Mouse (Mus musculus) v-Abl transformed pro-B cells (cell line): ENCODE measurements at regions not wholly inside any gene's neighbourhood (a gene's known extent, or its start where the extent isn't known, plus 50 kb on each side); places are given as distances from the start of the nearest gene placed in this dataset.

Experiments
- in situ Hi-C, 2 experiments: fragments of 400-800 bp; cut with MboI; formaldehyde crosslinking; loops; one replicate each; pipeline ENCODE4 v1.15.1; 2025; ENCODE audit not compliant: unreplicated experiment in 2 of 2

DNA sequence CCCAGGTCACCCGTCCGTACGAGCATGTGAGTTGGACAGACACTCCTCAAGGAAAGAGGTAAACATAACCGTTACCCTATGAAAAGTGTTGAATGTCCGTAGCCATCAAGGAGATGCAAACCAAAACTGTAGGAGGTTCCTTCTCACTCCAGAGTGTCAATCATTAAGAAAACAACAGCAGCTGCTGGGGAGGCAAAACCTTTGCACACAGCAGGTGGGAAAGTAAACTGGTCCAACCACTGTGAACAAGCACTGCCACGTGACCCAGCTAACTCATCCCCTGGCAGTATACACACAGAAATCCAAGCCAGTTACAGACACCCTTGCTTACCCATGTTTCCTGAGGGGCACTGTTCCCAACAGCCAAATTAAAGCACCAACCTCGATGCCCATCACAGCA, 54.7 kb upstream of the Irx5 start:
- in situ Hi-C loops, result no loop called here

DNA sequence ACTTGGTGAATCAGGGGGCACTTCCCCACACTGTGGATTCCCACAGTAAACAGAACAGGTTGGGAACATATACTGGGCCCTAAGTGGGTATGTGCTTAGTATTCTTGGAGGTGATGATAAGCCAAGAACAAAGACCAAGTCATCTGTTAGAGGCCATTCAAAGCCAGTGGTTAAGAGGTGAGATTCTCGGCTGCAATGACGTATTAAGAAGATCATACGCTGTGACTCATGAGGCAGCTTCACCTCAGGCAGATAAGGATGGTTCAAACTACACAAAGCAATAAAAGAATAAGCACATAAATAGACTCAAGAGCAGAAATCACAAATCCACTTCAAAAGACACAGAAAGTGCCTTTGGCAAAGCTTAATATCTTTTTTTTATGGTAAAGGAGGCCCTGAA, 56.4 kb upstream of the Irx5 start:
- in situ Hi-C loops, result no loop called here

DNA sequence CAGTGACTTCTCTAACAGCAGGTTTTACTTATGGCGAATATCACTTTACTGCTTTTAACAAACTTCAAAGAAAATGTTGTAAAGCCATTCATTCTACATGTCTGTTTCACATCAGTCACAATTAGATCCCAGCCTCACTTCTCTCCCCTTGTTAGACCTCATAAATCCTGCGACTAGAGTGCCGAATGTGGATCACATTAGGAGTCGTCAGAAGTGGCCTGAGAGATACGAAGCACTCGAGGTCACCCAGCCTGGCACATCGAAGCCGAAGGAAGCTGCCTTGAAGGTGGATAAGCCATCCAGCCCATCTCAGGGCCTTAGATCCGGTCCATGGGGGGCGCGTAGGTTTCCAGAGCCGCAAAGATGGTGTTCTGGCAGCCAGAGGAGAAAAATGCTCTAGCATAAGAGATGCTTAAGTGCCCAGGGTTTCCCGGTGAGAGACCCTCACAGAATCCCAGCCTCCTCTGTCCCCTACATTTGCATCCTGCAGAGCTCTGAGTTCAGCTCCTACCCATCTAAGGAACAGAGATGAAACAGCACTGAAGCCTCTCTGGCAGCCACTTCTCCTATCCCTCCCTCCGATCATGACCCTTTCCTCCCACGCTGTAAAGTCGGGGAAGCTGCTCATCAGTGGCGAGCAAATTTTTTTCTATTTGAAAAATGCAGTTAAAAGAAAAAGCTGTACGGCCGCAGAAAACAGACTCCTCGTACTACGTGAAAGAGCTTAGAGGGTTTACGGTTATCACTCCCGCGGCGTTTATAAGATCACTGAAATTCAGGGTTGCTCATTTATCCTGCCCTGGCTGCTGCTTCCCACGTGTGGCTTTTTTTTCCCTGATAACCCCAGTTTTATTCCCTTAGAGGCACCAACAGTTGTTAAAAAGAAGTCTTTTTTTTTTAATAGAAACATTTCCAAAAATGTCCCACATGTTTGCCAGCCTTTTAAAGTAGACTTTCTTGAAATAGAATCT, 70.3 kb upstream of the Irx5 start:
- in situ Hi-C loops, result no loop called here

DNA sequence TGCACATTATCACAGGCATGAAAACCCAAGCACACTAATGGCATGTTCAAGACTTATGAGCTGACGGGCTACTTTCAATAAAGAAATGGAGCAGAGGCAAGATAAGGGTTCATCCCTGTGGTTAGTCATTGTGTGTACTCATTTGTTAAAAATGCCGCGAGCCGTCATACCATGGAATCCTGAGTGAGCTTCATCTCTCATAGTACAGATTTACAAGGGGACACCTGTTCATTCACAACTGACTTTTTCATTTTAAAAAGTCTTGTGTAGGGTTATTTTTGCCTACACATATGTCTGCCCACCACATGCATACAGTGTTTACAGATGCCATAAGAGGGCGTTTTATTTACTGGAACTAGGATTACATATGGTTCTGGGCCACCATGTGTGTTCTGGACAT, 81.7 kb upstream of the Irx5 start:
- in situ Hi-C loops, result no loop called here

DNA sequence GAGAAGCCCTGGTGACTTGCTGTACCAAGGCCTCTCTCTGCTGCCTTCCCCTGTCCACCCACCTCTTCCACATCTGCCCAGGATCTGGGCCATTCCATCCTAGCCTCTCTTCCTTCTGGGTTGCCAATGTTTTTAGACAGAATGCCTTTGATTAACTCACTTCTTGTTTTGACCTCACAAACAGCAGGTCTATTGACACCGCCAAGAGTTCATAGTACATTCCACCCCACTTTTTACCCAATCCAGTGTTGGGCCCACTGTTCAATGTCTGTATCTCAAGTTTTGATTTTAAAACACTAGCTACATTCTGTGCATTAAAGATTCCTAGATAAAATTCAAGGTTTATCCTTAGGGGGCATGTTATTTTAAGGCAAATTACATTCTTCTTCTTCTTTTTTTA, 84.7 kb upstream of the Irx5 start:
- in situ Hi-C loops, result no loop called here

DNA sequence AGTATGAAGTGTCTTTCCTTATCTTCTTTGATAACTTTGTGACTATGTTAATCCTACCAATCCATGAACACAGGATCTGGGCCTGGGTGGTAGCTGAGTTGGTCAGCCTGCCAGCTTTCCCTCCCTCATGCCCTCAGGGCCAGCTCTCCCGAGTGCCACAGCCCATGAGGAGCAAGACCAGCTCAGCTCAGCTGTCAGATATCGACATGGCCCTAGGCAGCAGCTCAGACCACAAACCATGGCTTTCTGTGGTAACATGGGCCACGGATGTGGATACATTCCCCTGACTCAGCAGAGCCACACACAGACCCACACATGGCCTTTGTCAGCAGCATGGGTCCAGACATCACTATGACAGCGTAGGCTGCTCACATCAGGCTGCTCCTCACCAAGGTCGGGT, 85.4 kb upstream of the Irx5 start:
- in situ Hi-C loops, result no loop called here

DNA sequence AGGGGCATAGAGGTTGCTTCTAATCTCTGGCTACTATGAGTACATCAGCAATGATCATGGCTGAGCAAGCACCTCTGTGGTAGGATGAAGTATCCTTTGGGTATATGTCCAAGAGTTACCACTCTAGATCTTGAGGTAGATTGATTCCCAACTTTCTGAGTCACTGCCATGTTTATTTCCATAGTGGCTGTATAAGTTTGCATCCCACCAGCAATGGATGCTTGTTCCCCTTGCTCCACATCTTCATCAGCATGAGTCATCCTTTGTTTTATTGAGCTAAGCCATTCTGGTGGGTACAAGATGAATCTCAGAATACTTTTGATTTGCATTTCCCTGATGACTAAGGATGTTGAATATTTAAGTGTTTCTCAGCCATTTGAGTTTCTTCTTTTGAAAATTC, 86.8 kb upstream of the Irx5 start:
- in situ Hi-C loops, result no loop called here

DNA sequence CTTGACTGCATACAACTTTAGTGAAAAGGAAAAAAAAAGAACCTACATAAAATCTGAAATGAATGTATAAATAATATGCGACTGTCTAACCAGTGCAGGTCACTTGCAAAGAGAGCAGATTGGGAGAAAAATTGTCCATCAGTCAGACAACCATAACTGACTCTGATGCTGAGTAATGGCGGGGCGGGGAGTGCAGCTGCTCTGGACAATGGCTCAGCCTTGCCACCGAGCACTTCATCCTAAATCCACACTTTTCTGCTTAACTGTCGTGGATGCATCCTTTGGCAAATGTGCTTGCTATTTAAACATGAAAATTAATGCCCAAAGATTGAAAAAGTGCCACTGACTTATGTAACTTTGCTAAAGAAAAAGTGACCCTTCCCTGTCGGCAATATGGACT, 90.0 kb upstream of the Irx5 start:
- in situ Hi-C loops, result no loop called here

DNA sequence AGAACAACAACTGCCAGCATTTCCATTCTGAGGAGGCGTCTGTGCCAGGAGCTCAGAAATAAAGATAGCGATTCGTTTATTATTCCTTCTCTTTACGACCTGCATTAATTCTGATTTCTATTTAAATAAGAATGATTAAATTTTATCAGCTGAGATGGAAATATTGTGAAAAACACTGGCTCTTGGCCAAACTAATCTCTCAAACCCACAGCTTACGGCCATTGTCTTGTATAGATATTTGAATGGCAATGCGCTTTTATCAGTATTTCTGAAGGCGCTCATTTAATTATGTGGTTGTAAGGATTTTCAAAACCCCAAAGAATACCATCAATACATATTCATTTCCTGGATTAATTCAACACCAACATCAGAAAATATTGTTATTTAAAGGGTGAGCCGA, 97.4 kb upstream of the Irx5 start:
- in situ Hi-C loops, result no loop called here

DNA sequence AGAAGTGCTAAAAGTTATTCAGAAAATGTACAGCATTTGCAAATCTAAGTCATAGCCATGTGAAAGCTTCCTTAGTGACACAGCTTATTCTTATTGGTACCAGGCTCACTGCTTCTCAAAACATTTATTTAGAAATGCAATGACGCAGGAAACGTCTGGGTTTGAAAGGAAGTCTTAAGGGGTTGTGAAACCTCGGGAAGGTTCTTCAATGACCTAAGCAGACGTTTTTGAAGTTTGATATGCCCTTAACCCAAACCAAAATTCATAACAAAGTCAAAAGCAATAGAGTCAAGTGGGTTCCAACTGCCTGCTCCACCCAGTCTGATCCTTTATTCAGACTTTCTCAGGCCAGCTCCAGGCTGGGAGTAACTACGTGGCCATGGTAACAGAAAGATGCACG, 99.2 kb upstream of the Irx5 start:
- in situ Hi-C loops, result no loop called here

DNA sequence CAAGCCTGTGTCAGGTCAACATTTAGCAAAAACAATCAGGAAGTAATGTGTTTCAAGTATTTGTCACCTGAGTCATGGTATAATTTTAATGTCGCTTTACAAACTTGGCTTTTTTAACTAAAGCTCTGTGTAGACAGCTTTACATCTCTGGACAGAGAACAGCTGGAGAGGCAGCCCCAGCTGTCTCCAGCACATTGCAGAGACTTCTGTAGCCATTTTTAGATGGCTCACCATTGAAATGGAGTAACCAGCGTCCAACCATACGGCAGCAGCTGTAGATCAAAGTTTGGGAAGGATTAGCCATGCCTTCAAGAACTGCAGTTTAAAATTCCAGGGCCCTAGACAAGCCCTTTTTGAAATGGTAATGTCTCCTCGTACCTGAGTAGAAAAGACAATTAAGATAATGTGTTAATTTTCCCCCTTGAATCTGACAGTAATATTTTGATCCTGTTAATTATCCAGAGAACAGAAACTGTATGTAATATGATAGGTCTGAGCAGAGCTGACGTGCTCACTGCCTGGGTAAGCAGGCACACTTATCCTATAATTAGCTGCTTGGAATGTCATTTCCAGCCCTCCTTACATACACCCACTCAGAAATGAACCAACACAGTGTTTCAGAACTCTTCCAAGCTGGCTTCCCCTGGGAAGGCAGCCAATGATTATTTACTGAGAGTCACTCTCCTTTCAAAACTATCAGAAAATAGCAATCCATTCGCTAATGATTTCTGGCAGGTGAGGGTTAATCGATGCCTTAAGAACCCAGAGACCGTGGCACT, 104.6 kb upstream of the Irx5 start:
- in situ Hi-C loops, result no loop called here

DNA sequence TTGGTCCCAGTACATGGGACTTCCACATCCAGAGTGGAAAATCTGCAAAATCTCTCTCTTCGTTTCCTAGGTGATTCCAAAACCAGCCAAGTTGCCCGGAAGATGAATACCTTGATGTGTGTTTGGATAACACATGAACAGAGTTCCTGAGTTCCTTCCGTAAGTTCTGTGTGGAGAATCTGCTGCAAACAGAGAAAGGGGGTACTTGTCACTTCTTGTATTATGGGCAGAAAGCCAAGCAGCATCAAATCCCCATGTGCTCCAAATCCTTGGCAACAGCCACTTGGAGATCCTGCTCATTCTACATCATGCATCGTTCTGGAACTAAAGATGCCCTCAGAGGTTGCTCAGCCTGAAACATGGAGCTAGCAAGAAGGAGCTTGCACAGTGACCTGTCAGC, 111.1 kb upstream of the Irx5 start:
- in situ Hi-C loops, result no loop called here

DNA sequence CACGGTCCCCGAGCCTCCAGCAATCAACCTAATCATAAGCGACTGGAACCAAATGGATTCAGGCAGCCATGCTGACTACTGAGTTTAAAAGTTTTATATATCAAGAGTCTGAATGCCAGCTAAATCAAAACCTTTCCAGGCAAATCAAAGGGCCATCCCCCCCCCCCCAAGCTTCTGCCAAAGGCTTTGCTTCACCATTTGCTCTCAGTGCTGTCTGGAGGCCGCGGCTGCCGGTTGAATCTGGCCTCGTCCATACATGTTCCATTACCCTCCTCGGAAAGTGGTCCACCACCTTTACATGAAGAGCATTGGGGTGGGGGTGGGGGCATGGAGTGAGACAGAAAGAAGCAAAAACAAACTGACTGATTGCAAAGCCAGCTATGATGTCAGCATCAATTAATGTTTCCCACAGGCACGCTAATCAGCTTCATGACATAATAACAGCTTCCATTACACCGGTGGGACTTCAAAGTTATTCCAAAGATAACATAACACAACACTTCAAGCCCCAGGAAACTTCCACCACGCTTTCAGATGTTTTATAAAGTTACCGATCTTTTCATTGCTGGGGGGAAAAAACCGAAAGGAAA, 116.6 kb upstream of the Irx5 start:
- in situ Hi-C loops, result no loop called here

DNA sequence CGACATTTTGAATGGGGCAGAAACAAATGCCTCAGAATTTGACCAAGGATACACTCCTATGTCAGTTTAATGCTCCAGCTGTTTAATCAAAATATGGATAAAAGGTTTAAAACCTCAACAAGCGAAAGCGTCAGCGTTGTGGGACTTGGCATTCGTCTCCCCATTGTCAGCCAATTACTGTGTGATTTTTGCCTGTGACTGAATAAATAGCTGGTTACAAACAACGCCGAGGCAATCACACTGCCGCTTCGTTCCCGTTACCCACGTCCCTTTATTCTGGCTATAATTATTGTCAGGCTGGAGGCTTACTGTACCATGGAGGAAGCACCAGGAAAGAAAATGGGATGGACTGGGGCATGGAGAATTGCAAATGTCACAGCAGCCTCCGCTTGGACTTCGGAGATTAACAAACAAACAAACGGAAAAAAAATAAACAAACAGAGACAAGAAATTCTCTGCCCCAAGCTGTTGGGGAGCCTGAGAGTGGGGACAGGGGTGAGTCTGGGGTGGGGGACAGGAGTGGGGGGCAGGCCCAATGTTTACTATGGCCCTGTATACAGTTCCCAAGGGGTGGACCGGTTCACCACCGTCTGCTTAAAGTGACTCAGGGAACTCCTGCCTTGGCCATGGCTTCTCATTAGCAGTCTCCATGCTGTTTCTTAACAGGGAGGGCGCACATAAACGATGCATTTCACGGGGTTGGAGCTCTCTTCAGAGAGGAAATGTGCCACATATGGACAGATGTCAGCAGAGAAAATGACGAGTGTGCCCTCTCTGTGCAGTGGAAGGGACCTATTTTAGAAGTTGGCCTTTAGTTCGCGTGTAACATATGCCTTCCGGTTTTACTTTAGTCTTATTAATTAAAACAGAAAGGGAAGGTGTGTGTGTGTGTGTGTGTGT, 125.8 kb upstream of the Irx5 start:
- in situ Hi-C loops, result no loop called here

DNA sequence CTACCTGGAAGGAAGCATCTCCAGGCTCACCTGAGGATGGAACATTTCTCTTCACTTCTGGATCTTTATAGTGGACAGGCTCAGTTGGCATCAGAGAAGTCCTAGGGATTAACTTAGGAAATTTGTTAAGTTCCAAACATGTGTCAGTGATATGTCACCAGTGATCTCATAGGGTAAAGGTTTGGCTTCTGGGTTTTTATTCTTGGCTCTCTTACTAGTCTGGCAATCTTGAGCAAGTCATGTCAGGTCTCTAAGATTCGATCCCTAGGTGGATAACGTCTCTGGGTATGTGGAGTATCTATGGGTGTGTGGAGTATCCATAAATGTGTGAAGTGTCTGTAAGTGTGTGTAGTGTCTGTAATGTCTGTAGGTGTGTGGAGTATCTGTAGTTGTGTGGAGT, 127.9 kb upstream of the Irx5 start:
- in situ Hi-C loops, result no loop called here

DNA sequence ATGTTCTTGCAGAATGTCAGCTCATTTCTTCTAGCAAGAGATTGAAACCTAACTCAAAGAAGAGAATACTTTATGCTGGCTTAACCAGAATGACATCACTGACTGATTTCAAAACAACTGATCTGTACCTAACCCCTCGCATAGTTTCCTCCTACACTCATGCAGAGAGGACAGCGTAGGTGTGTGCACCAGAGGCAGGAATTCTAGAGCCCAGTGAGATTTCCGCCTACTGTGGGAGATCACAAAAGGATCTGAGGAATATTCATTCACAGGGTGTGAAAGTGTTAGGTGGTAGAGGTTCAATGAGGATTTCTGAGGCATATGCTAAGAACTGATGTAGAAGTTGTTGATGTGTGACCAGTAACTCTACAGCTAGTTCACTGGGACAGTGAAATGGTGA, 132.5 kb upstream of the Irx5 start:
- in situ Hi-C loops, result no loop called here

DNA sequence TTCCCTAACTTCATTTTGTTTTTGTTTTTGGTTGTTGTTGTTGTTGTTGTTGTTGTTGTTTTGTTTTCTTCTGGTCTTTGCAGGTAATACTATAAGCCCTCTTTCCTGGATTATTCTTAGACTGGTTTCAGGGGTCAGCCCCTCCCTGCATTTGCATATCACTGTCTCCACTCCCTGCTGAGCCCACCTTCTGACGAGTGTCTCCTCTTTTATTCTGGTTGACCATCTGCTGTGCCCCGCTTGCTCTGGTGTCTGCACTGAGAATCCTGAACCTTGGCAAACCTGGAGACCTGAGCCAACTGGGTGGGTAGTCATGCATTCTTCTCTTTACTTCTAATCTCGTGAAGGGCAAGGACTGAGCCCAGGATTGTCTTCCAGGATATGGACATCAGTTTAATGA, 134.4 kb upstream of the Irx5 start:
- in situ Hi-C loops, result no loop called here

DNA sequence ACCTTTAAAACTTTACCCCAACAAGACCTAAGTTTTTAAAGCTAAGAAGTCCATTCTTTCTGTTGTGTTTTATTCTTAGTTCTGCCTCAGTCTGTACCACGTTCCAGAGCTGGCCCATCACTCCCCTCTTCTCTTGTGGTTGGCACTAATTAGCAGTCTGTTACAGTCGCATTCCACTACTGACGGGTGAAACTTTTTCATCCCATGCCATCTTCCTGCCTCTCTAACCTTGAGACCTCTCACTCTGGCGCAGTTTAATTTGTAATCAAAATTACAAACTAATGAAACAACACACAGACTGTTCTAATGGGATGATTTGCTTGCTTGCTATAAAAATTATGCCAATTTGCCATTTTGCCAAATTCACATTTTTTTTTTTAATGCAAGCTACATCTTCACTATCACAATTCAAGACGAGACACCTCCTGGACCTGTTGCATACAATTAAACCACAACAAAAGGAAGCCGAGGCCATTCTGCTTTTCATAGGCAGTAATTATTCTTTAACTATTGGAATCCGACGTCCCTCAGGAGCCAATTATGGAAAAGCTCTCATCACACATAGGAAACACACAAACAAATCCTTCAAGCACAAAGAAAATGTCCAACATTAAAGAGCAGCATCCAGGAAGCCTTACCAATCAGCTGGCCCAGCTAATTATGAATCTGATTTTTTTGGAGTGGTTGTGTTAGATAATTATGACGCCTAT, 138.1 kb upstream of the Irx5 start:
- in situ Hi-C loops, result no loop called here

DNA sequence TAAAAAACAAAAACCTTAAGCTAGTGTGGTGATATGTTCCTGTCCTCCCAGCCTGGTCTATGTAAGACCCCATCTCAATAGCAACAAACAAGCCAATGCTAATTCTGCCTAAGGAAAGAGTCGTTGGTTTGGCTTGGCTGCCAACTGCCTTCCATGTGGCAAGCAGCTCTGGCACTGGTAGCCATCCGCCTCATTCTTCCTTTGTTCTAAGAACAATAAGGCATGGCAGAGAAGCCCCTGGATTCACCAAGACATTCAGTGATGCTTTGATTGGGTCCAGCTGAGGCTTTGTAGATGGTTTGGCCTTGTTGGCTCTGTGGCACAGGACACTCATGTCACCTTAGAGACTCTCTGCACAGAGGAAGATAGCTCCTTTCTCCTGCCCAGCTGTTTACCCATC, 139.9 kb upstream of the Irx5 start:
- in situ Hi-C loops, result no loop called here

DNA sequence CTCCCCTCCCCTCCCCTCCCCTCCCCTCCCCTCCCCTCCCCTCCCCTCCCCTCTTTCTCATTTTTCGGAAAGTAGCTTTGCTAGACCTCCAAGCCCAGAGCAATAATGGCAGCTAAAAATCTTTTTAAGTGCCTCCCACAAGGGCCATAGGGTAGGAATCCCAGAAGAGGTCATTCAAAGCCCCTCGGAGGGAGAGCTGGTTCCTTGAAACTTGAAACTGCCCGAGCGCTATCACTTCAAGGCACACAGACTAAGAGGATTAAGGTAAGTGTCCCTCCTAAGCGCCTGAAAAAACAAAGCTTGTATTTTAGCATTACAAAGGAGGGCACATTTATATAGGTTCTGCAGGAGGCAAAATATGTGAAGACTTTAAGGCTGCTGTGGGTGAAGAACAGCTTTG, 141.2 kb upstream of the Irx5 start:
- in situ Hi-C loops, result no loop called here
